Mouse (Mus musculus): ENCODE results near the gene Neurog3.

- TF ChIP-seq CTCF (IDR thresholded peaks at IDR 0.05; ENCODE audit: extremely low read depth, insufficient read length, insufficient replicate concordance, low read depth, low read length): no peak
- TF ChIP-seq POLR2A (IDR thresholded peaks at IDR 0.05; ENCODE audit: low read depth, low read length): no peak
These were observed 29.5 kb downstream of the Neurog3 start for GRCm38 (mm10) chr10:62162410-62162809.

Data from small intestine, adult 2 months (tissue).